Mouse (Mus musculus) skeletal muscle tissue, adult 2 months (tissue): ENCODE measurements around the gene Fblim1.

Experiments
- DNase-seq: peaks from one replicate; pipeline ENCODE4 v3.0.0-alpha.2; 2012; ENCODE audit warnings: low read depth, low spot score

The Fblim1 gene

DNA sequence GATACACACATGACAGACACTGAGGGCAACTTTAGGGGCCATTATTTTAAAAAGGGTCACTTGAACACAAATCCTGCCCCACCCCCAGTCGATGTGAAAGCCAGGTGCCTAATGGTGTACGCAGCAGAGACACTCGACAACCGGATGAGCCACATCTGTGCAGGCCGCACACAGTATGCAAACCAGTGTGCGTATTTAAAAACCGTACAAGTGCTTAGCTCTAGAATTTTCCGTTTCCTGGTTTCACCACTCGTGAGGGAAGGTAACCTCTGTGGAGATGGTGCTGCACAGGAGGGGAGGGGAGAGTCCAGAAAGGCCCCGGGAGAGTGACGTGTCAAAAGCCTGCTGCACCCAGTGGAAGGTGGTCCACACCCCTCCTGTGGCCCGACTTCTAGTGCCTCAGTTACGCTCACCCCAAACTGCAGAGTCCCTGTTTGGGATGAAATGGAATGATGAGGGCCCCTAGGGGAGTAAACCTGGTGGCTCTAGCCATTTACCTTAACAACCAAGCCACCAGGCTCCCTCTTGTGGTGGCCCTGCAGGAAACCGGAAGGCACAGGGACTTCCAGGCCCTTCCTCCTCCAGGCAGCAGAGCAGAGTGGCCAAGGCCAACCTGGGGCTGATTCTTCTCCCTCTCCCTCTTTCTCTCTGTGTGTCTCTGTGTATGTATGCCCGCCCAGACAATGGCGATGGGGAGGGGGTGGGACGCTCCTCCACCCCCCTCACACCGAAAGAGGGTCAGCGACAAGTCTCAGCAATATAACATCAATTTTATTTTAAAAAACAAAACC lies 19.3 kb upstream of the Fblim1 start:
- no peak for DNase-seq

DNA sequence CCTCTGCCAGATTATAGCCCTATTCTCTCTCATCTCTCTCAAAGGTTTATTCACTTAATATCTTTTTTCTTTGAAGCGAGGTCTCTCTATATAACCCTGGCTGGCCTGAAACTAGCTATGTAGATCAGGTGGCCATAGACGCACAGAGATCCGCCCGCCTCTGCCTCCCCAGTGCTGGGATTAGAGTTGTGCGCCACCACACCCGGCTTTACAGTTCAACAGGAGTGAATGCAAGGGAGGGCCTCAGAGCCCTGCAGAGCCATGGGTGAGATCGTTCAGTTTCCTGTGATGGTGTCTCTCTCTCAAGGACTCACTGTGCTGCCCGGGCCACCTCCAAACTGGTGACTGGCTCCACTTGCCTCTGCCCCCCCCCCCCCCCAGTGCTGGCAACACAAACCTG lies 18.2 kb upstream of the Fblim1 start:
- no peak for DNase-seq

DNA sequence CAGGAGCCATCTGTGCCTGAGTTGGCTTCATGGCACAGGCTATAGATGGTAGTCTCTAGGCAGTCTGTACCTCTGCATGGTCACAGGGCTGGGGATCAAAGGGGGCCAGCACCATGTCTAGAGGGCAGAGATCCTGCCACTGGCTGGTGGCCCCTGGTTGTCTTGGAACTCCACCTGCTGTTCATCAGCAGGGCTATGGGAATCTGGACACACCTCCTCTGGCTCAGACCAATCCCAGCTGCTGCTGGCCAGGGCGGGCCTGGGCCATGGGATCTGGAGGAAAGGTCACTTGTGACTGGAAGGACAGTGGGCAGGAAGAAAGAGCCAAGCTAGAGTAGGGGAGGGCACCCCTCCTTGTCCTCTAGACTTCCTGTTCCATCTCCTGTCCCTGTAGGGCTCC lies 17.8 kb upstream of the Fblim1 start, which contains the start of gene Slc25a34:
TSS of gene Slc25a34 (minus strand) at position 156 of the 400 bp plus-strand sequence.
- DNase-seq: peak; percentile 84

DNA sequence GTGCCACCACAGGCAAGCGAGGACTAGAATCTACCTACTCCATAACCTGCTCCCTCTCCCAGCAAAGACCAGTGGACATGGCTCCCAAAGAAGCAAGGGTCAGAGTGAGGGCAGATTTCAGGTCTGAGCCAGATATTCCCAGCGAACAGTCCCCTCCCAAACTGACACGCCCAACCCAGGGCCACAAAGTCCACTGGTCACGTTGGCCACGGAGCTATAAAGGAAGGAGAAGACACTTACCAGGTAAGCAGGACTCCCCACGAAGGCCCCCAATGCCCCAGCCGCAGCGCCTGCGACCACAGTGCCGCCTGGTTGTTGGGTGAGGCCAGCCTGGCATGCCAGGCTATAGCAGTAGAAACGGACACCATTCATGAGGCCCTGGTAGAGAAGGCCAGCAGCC lies 17.1 kb upstream of the Fblim1 start:
- no peak for DNase-seq

DNA sequence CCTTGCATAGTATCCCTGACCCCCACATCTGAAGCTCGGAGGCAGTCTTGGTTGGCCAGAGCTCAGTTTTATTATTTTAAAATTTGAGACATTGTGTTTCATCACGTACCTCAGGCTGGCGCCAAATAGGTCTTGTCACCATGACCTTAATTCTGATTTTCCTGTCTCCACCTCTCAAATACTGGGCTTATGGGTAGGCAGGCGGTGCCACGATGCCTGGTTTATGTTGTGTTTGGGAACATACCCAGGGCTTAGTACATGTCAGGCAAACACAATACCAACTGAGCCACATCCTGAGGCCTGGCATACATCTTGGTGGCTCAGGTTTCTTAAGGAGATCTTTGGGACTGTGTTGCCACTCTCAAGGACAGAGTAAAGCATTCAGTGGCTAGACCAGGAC lies 16.7 kb upstream of the Fblim1 start:
- DNase-seq: no peak

DNA sequence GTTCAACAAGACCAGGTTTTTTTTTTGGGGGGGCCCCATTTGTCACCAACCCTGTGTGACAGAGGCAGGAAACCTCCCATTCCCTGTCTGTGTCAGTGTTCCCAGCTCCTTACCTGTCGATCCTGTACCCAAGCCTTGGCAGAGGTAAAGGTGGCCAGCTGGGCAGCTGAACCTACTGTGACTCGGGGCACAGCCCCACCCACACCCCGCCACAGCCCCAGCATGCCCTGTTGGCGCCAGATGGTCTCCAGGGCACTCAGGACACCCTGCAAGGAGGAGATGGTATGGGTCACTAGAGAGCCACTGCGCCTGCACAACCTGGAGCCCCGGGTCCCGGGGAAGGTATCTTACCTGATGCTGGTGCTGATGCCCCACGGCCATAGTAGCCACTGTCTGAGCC lies 16.2 kb upstream of the Fblim1 start:
- DNase-seq: no peak

DNA sequence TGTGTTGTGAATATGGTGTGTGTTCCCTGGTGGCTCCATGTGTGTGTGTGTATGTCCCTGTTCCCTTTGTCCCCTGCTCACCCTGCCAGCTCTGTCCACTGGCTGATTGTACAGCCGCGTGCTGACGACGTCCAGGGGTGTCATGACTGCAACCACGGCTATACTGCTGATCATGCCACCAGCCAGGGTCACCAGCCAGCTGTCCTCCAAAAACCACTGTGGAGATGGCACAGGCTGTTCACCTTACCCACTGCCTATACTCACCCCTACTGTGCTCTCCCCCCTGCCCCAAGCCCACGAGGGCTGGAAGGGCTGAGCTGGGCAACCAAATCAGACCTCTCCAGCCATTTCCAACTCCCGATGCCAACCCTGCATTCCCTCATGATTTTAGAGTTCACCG lies 15.4 kb upstream of the Fblim1 start:
- DNase-seq: no peak

DNA sequence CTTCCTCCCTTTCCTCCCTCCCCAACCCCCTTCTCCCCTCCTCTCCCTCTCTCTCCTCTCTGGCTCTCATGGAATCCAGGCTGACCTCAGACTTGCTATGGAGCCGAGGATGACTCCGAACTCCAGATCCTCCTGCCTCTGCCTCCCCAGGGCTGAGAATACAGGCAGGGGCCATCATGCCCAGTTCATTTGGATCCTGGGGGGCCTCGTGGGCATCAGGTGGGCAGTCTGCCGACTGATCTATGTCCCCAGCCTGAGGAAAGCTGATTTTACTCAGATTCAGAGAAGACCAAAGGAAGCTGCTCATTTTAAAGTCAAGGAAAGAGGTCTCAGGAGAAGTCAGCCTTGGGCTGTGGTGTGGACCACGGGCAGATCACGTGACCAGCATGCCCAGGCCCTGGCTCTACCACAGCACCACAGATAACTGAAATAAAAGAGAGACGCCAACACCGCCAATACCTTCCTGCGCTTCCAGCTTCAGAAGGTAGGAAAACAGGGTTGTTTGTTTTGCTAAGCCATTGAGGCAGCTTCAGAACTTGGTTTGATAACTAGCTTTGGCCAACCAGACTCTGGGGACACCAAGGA lies 13.5 kb upstream of the Fblim1 start:
- DNase-seq: no peak

DNA sequence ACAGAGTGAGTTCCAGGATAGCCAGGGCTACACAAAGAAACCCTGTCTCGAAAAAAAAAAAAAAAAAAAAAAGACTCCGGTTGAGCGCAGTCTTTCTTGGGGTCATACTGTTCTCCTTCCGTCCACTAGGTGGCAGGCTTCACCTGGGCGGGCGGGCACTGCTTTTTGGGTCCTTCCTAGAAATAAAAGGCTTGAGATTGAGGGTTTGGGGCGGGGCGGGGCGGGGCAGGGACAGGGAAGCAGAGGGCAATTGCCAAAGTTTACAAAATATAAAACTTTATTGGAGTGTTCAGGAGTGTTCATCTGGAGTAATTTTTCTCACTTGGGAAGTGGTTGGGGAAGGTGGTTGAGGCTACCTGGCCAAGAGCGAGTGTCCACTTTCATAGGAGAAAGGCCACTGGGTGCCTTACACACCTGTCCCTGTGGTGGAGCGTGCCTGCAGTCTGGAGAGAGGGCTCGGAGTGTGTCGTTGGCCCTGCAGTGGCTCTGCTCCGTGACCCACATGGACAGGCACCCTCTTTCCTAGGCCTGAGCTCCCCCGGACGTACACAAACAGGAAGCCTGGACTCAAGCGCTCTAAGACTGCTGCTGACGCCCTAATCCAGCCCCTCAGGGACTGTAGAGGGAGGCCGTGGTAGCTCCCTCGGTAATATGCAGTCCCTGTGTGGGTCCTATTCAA lies 12.8 kb upstream of the Fblim1 start, which contains the start of gene Tmem82:
TSS of gene Tmem82 (minus strand) at position 69 of the 679 bp plus-strand sequence.
- peak; percentile 59 for DNase-seq

DNA sequence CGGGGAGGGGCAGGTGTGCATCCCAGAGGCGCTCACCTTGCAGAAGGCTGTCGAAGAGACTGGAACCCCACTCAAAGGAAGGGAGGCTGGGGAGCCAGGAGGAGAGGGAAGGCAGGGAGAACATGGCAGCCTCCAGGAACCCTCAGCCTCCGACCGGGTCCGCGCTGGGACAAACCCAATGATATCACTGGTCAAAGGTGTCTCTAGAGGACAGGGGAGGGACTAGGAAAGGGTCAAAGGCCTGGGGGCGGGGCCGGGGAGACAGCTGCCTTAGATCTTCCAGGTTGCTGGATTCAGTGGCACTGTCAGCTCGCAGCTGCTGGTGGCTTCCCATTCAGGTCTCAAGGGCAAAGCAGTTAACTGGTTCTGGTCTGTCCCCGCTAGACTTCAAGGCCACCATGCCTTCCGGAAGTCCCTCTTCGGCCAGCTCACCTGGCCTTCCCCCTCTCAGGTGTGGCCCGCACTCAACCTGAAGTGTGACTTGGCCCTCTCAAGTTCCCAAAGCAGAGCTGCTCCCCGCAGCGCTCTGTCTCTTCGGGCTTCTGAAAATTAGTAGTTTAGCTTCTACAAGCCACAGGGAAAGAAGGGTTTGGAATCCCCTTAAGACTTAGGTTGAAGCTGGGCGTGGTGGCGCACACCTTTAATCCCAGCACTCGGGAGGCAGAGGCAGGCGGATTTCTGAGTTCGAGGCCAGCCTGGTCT lies 12.1 kb upstream of the Fblim1 start:
- no peak for DNase-seq

DNA sequence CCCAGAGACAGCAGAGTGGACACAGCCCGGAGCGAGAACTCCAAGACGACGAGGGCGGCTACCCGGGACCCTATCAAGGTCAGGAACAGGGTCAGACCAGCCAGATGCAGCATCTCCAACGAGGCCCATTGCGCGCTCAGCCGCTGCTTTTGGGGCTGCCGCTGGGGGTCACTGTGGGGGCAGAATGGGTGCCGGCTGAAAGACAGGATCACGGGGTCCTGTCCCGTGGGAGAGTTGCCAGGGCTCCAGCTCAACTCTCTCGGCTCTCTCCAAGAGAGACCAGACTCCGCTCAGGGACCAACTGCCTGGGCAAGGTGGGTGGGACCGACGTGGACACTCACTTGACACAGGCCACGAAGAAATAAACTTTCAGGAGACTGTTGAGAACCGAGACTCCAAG lies 11.4 kb upstream of the Fblim1 start:
- peak; percentile 57 for DNase-seq

DNA sequence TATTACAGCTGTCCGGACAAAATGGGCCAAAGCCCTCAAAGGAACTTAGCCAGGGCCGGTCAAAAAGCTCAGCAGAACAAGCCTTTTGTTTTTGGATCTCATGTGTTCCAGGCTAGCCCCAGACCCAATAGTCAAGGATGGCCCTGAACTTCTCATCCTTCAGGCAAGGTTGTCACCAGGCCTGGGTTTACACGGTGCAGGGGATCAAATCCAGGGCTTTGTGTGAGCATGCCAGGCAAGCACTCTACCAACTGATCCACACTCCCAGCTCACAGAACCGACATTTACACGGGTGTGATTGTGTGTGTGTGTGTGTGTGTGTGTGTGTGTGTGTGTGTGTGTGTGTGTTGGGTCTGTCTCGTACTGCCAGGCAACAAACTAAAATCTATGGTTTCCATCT lies 10.9 kb upstream of the Fblim1 start:
- no peak for DNase-seq

DNA sequence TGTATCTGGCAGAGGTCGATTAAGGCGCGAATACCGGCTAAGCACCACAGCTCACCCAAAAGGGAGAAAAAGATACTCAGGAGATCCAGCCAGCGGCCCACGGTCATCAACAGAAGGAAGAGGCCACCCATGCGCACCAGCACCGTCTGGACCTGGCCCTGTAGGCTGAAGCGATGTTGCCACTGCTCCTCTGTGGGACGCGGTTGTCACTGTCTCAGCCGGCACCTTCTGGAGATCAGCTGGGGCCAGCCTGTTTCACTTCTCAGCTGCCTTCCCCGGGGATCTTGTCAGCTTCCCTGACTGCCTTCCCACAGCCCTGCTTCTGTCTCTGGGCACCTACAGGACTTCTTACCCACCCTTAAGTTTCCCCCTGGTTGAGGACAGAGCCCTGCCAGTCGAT lies 9.1 kb upstream of the Fblim1 start:
- DNase-seq: no peak

DNA sequence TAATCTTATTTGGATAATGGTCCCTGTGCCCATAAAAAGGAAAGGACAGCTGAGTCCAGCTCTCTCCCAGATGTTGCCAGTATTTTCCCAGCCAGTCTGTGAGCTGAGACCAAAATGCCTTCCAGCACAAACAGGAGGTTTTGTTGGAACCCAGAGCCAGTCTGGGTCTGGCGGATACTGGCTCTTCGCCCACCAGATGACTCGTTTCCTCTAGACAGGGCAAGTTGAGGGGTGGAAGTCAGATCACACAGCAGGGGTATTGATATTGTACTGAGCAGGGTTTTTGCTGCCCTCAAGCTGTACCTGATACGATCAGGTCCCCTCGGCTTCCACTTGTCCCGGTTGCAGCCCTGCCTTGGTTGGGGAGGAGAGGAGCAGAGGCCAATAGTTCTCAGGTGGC lies 3.6 kb upstream of the Fblim1 start:
- no peak for DNase-seq

DNA sequence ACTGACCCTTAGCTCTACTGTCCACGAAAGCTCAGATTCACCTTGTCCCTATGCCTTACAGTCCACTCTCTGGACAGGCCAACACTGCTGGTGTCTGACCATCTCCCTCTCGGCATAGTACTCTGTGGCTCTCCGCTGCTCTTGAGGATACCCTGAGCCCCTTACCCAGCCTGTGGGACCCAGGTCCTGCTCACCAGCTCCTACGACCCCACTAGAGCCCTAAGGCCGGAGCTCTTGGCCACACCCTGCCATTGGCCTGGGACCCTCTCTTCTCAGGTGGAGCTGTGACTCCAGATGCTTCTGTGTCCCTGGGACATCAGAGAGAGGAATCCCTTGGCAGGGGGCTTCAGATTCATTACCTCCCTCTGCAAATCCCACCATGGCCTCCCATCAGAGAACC lies 475 bp downstream of the Fblim1 start:
- DNase-seq: no peak

DNA sequence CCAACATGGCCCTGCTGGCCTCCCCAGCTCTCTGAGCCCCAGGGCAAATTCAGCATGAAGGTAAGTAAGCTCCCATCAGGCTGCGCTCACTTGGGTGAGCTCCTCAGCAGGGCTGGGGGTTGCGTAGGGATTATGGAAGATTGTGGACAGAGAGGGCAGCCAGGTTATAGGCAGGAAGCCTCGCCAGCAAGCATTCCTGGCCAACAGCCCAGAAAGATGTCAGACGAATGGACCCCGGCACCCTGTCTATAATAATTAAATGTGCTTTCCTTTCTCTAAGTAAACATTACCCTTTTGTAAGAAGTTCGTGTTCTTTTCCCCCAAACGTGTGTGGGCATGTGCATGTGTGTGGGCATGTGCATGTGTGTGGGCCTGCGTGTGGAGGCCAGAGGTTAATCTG lies 1.4 kb downstream of the Fblim1 start:
- DNase-seq: no peak

DNA sequence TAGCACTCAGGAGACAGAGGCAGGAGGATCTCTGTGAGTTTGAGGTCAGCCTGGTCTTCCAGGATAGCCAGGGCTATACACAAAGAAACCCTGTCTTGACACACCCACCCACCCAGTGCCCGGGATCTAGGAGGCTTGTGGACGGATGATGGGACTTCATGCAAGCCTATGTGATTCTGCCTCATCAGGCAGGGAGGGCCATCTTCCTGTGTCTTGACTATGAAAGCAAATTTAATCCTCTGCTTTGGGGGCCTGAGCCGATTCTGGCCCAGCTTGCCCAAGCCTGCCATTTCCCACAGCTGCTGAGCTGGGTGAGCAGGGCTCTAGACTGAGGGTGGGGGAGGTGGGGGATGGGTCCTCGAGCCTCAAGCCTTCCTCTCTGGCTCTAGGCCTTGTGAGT lies 2.0 kb downstream of the Fblim1 start:
- DNase-seq: no peak

DNA sequence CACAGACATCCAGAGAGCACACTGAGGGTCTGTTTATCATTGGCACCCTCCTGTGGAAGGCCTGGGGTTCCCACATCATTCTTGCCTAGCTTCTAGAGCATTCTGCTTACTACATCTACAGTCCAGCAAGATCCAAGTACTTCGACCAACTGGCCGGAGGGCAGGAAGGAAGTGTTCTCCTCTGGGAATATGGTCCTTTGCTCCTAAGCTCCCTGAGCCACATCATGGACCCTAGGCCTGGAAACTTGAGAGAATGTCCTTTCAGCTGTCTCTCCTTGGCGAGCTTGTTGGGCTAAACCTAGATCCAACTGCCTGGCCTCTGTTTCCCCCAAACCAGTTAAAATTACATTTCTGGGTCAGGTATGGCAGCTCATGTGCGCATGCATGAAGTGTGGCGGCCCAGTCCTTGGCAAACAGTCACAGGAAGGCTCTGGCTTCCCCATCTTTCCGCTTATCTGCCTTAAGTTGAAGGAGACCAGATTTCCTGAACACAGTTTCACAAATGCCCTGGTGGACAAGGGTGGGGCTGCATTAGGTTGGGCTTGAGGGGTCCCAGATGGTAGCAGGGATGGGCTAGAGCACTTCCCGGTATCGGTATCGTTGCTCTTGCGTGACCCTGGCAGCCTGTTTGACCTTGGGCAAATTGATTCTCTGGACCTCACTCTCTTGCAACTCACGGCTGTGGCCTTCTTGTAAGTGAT lies 3.2 kb downstream of the Fblim1 start:
- peak; percentile 44 for DNase-seq

DNA sequence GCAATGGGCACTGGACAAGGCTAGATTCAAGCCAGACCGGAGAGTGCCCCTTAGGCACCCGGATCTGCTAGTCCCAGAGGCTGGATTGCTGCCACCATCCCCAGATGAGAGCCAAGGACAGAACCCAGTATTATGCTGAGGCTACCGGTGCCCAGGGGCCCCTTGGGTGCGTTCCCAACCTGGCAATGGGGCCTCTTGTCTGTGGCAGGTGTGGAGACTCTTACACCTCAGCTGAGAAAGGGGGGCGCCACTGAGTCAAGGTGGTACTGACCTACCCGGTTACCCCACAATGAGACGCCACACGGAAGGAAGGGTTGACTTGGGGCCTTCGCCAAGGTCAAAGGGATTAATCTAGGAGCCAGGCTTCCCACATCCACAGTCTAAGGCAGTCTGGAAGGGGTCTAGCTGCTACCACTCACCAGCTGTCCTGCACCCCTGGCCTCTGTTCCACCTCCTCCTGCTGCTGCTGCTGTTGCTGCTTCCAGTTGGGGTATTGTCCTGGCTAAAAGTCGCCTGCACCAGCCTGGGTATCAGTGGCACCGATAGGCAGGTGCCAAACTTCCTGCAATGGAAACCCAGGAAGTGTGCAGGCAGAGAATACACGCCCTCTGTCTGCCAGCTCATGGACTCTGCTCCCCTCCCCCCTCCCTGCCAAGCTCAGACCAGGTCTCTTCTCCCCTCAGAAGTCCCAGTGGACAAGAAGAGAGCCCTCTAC lies 4.6 kb downstream of the Fblim1 start:
- no peak for DNase-seq

DNA sequence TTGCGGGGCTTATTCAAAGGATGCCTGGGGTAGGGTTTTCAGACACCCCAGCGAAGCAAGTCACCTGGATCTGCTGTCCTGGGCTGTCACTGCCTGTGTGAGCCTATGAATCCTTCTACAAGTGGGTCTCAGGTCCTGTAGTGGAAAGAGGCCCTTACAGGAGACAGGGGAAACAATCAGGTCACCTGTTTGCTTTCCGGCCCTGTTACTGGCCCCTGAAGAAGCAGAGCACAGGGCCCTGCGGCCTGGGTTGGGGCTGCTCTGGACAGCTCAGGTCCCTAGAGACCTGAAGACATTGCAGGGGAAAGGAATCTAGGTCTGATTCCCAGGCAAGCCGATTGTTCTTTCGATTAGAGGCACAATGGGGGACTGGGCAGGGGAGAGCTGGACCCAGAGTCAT lies 5.5 kb downstream of the Fblim1 start:
- no peak for DNase-seq
